Mouse (Mus musculus) liver, postnatal 0 days (tissue): ENCODE results near the gene 9230113P08Rik. TPM values are rescaled to one million over a fixed set of nuclear protein-coding genes. Genes with fewer than 3 reads are reported as not detected.
"Not testable (repeated sequence)": the region's sequence is repeated elsewhere in the genome, so short reads cannot be mapped to it uniquely, and the experiment has no call there.

Experiments used
- ATAC-seq: fragments of 200-750 bp; cut with Nextera tagmentation; 2 replicates; pipeline ENCODE4 v1.8.0; 2017; ENCODE audit warnings: mild to moderate bottlenecking, moderate library complexity
- DNase-seq: peaks from one replicate; pipeline ENCODE4 v3.0.0-alpha.2; 2016
- H3K27ac ChIP-seq: fragments of 300-500 bp; sonication (generic); 2 replicates; pipeline ENCODE4 v1.5.1; 2014; ENCODE audit warnings: antibody characterized with exemption, moderate library complexity, mild to moderate bottlenecking, low read depth
- H3K27me3 ChIP-seq: fragments of 300-500 bp; sonication (generic); 2 replicates; pipeline ENCODE4 v1.6.1; 2014; ENCODE audit warnings: low read length, control low read depth, mixed read lengths; ENCODE audit not compliant: insufficient read depth
- H3K36me3 ChIP-seq: fragments of 300-500 bp; sonication (generic); replicated peaks from 2 replicates; pipeline ENCODE4 v1.6.1; 2014; ENCODE audit warnings: mild to moderate bottlenecking, control low read depth, low read length, moderate library complexity, mixed read lengths; ENCODE audit not compliant: insufficient read depth
- H3K4me1 ChIP-seq: fragments of 300-500 bp; sonication (generic); 2 replicates; pipeline ENCODE4 v1.6.1; 2014; ENCODE audit warnings: antibody characterized with exemption, mild to moderate bottlenecking, control low read depth; ENCODE audit not compliant: insufficient read depth
- H3K4me2 ChIP-seq: fragments of 300-500 bp; sonication (generic); 2 replicates; pipeline ENCODE4 v1.6.1; 2014; ENCODE audit warnings: low read depth, mild to moderate bottlenecking, low read length, moderate library complexity, mixed read lengths
- H3K4me3 ChIP-seq: fragments of 300-500 bp; sonication (generic); 2 replicates; pipeline ENCODE4 v1.5.1; 2014; ENCODE audit warnings: low read depth, low read length
- H3K9ac ChIP-seq: fragments of 300-500 bp; sonication (generic); replicated peaks from 2 replicates; pipeline ENCODE4 v1.6.1; 2014; ENCODE audit warnings: mild to moderate bottlenecking, moderate library complexity
- H3K9me3 ChIP-seq: fragments of 300-500 bp; sonication (generic); 2 replicates; pipeline ENCODE4 v1.6.1; 2016; ENCODE audit warnings: mild to moderate bottlenecking, control low read depth, low read length, mixed read lengths
- CTCF ChIP-seq: sonication (generic); IDR thresholded peaks from 2 replicates; pipeline ENCODE4 v1.5.1; 2016; ENCODE audit warnings: antibody characterized with exemption, low read depth
- EP300 ChIP-seq: IDR thresholded peaks from 2 replicates; pipeline ENCODE4 v1.6.1; 2016; ENCODE audit warnings: antibody characterized with exemption, low read depth, mild to moderate bottlenecking
- WGBS: fragments of 180-500 bp; shearing (Covaris S2); extraction: QIAGEN DNeasy Blood & Tissue Kit; methylation state at CpG from one replicate; pipeline ENCODE4 v1.1.7; 2014; ENCODE audit not compliant: insufficient replicate concordance; 5-methylcytosine and 5-hydroxymethylcytosine counted together
- polyA plus RNA-seq: library from polyadenylated mRNA; unstranded; fragments of >200 nt; fragmentation: Nextera tagmentation; extraction: Ambion mirVana; gene quantifications from 2 replicates; pipeline ENCODE4 v1.2.1, GENCODE M21; 2015

Gene 9230113P08Rik
- not detected in 2 replicates for polyA plus RNA-seq

GRCm38 (mm10) chr9:35908123-35908522 is at the start of gene 9230113P08Rik:
TSS of gene 9230113P08Rik (plus strand) at chr9:35908423.
- not testable (repeated sequence) for H3K4me3 ChIP-seq, H3K4me1 ChIP-seq, DNase-seq, H3K27ac ChIP-seq, H3K27me3 ChIP-seq, H3K9me3 ChIP-seq, ATAC-seq, H3K36me3 ChIP-seq, H3K4me2 ChIP-seq, H3K9ac ChIP-seq

- H3K4me3 ChIP-seq, ATAC-seq, H3K4me2 ChIP-seq, H3K36me3 ChIP-seq, H3K27ac ChIP-seq, H3K9me3 ChIP-seq, H3K9ac ChIP-seq, H3K27me3 ChIP-seq, DNase-seq, H3K4me1 ChIP-seq: not testable (repeated sequence)
- 36% methylated on average over 1 of the region's 1 CpGs for WGBS
Measured at GRCm38 (mm10) chr9:35893112-35893511, 15.1 kb upstream of the 9230113P08Rik start.

GRCm38 (mm10) chr9:35904494-35904893 is 3.7 kb upstream of the 9230113P08Rik start:
- no peaks in the 10 kb centered on the region for H3K27me3 ChIP-seq
- H3K36me3 ChIP-seq, result no peaks in the 10 kb centered on the region
- H3K9me3 ChIP-seq, result 0 out of 2 replicates have a peak, but pooled peaks cover 2% of the 10 kb centered on the region
- no peak overlapping the region for H3K4me3 ChIP-seq
- no peak for DNase-seq
- H3K4me1 ChIP-seq, result no peaks in the 10 kb centered on the region
- no peak for ATAC-seq
- no peak for TF ChIP-seq CTCF
- no peak for TF ChIP-seq EP300
- no peak overlapping the region for H3K4me2 ChIP-seq
- WGBS, result 52% methylated on average over 2 of the region's 2 CpGs
- H3K27ac ChIP-seq, result no peak overlapping the region
- H3K9ac ChIP-seq, result no peak overlapping the region

GRCm38 (mm10) chr9:35930817-35931216 is 22.6 kb downstream of the 9230113P08Rik start:
- no peak overlapping the region for H3K4me3 ChIP-seq
- WGBS, result 72% methylated on average over 2 of the region's 2 CpGs

More at GRCm38 (mm10) chr9:35930817-35931216, 22.6 kb downstream of the 9230113P08Rik start:
- TF ChIP-seq CTCF (no peak), EP300 (no peak)
- Histone ChIP-seq H3K4me1 (no peaks in the 10 kb centered on the region), H3K9ac (no peak overlapping the region), H3K9me3 (no peaks in the 10 kb centered on the region), H3K27me3 (no peaks in the 10 kb centered on the region), H3K4me2 (no peak overlapping the region), H3K27ac (no peak overlapping the region), H3K36me3 (no peaks in the 10 kb centered on the region)
- ATAC-seq (no peak), DNase-seq (no peak)

Other genes with a start within 250 kb of the 9230113P08Rik start
- gene Pate1, start 221.0 kb upstream of the 9230113P08Rik start, polyA plus RNA-seq, result not detected in 2 replicates
- gene Gm17677, start 167.4 kb upstream of the 9230113P08Rik start, polyA plus RNA-seq, result not detected in 2 replicates
- not detected in 2 replicates for gene Gm17727, start 130.3 kb upstream of the 9230113P08Rik start, polyA plus RNA-seq
- gene Gm27235, start 118.3 kb upstream of the 9230113P08Rik start, polyA plus RNA-seq, result not detected in 2 replicates
- gene D730048I06Rik, start 118.3 kb upstream of the 9230113P08Rik start, polyA plus RNA-seq, result not detected in 2 replicates
- not detected in 2 replicates for gene 9230110F15Rik, start 64.3 kb upstream of the 9230113P08Rik start, polyA plus RNA-seq
- gene Gm5916, start 220.4 kb downstream of the 9230113P08Rik start, polyA plus RNA-seq, result not detected in 2 replicates